Mouse (Mus musculus): ENCODE measurements at regions not wholly inside any gene's neighbourhood (a gene's known extent, or its start where the extent isn't known, plus 50 kb on each side); places are given as distances from the start of the nearest gene placed in this dataset.

DNA sequence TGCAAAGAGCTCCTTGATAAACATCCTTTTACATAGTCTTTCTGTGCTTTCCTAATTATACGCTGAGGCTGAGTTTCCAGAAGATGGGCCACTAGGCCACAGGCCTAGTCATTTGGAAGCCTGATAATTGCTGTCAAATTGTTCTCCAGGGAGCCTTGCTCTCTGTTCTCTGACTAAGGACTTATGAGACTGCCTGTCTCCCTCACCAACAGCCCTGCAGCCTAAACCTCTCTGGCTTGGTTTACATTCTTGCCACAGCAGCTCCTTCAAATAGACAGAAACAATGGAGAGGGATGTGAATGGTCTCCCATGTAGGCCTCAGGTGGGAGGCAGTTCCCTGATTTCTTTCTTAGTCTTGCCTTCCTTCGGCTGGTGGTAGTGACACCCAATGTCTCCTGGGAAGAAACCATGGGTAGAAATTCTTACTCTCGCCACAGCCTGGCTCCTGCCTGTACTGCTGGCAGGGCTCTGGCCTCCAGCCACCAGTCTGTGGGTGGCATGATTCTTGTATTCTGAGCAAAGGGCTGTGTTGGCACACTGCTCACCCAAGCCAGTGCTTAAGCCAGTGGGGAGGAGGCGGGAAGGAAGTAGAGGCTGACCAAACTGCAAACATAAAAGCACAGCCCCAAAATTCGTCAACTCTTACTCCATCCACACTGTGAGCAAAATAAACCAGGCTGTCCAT is 176.2 kb upstream of the Marcks start:
- ATAC-seq (replicated peaks; ENCODE audit: insufficient number of reproducible peaks, low FRiP score, low TSS enrichment), result no peak
- WGBS (ENCODE audit: insufficient replicate concordance), result 72% methylated on average over 5 of the region's 5 CpGs

DNA sequence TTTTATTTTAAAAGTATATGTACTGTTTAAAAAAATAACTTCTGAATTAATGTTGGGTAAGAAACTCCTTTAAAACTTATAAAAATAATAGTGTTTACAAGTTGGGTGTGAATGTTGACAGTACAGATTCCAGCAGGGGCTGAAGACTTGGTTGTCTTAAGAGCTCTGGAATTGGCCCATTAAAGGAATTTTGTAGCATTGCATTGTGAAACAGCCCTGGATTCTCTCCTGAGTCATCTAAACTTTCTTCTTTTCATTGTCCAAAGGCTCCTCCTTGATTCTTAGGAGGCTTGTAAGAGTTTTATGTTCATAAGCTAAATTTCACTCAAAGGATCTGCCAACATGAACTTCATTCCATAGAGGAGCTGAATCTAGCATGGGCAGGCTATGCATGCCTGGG is 174.7 kb upstream of the Marcks start:
- Histone ChIP-seq H3K4me2 (no peak overlapping the region), H3K4me1 (ENCODE audit: control insufficient read depth, insufficient read depth, low read length) (no peaks in the 10 kb centered on the region), H3K4me3 (ENCODE audit: low read depth, low read length) (no peak overlapping the region), H3K36me3 (ENCODE audit: control insufficient read depth, insufficient read depth, low read length) (no peaks in the 10 kb centered on the region), H3K9ac (ENCODE audit: low read depth, low read length) (no peak overlapping the region), H3K27me3 (ENCODE audit: control insufficient read depth, insufficient read depth, low read length) (no peaks in the 10 kb centered on the region), H3K9me3 (replicated peaks; ENCODE audit: control insufficient read depth, low read length) (no peaks in the 10 kb centered on the region), H3K27ac (ENCODE audit: low read depth, low read length) (no peak overlapping the region)
- no peak for ATAC-seq (replicated peaks; ENCODE audit: insufficient number of reproducible peaks, low FRiP score, low TSS enrichment)

More for the DNA sequence above, 176.2 kb upstream of the Marcks start:
- H3K27ac ChIP-seq (ENCODE audit: low read depth, low read length), result no peak overlapping the region
- no peaks in the 10 kb centered on the region for H3K36me3 ChIP-seq (ENCODE audit: control insufficient read depth, insufficient read depth, low read length)
- H3K4me1 ChIP-seq (ENCODE audit: control insufficient read depth, insufficient read depth, low read length), result no peaks in the 10 kb centered on the region
- no peak overlapping the region for H3K9ac ChIP-seq (ENCODE audit: low read depth, low read length)
- H3K4me3 ChIP-seq (ENCODE audit: low read depth, low read length), result no peak overlapping the region
- H3K27me3 ChIP-seq (ENCODE audit: control insufficient read depth, insufficient read depth, low read length), result no peaks in the 10 kb centered on the region
- no peaks in the 10 kb centered on the region for H3K9me3 ChIP-seq (replicated peaks; ENCODE audit: control insufficient read depth, low read length)
- no peak overlapping the region for H3K4me2 ChIP-seq

DNA sequence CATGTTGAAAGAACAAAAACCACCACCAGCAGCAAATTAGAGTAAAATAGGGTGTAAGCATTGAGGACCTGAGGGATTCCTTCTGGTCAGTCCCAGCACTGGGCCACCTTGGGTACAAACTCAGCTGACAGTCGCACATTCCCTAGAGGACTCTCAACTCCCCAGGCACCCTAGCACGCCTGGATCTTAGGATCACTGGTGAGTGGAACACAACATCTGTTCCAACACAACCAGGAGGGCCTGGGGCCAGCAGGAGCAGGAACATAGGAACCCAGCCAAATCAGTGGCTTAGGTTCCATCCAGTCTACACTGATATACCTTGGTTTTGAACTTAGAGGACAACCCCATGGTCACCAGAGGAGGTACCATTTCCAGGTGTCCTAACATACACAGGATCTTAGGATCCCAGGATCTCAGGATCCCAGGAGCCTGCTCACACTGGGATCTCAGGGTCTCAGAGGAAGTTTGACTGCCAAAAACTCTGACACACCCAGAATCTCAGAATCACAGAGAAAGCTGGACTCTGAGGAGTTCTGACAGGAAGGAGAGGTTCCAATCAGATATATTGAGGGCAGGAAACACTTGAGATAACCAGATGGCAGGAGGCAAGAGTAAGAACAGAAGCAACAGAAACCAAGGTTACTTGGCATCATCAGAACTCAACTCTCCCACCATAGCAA is 171.7 kb upstream of the Marcks start:
- Histone ChIP-seq H3K4me2 (no peak overlapping the region), H3K9ac (ENCODE audit: low read depth, low read length) (no peak overlapping the region), H3K27me3 (ENCODE audit: control insufficient read depth, insufficient read depth, low read length) (no peaks in the 10 kb centered on the region), H3K9me3 (replicated peaks; ENCODE audit: control insufficient read depth, low read length) (no peaks in the 10 kb centered on the region), H3K4me1 (ENCODE audit: control insufficient read depth, insufficient read depth, low read length) (no peaks in the 10 kb centered on the region), H3K36me3 (ENCODE audit: control insufficient read depth, insufficient read depth, low read length) (no peaks in the 10 kb centered on the region), H3K27ac (ENCODE audit: low read depth, low read length) (no peak overlapping the region), H3K4me3 (ENCODE audit: low read depth, low read length) (no peak overlapping the region)
- 77% methylated on average over 2 of the region's 2 CpGs for WGBS (ENCODE audit: insufficient replicate concordance)
- no peak for ATAC-seq (replicated peaks; ENCODE audit: insufficient number of reproducible peaks, low FRiP score, low TSS enrichment)

DNA sequence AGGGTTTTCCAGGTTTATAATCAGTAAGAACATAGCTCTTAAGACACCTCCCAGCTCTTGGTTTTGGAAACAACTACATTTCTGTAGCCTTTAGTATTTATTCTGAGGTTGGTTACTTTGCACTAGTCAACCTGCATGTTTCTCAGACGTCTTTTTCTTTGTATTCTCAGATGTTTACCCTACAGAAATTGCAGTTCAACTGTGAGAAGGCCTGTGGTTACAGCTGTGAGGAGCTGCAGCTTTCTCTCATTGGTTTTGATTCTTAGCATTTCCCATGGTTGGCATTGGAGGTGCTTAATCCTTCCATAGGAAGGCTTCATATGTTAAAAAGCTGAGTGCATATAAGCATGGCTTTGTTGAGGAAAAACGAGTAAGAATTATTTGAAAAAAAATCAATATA is 165.9 kb upstream of the Marcks start:
- ATAC-seq (replicated peaks; ENCODE audit: insufficient number of reproducible peaks, low FRiP score, low TSS enrichment), result no peak
- H3K9ac ChIP-seq (ENCODE audit: low read depth, low read length), result no peak overlapping the region
- no peaks in the 10 kb centered on the region for H3K36me3 ChIP-seq (ENCODE audit: control insufficient read depth, insufficient read depth, low read length)
- no peaks in the 10 kb centered on the region for H3K4me1 ChIP-seq (ENCODE audit: control insufficient read depth, insufficient read depth, low read length)
- WGBS (ENCODE audit: insufficient replicate concordance), result 41% methylated on average over 2 of the region's 2 CpGs
- H3K27me3 ChIP-seq (ENCODE audit: control insufficient read depth, insufficient read depth, low read length), result no peaks in the 10 kb centered on the region
- H3K4me3 ChIP-seq (ENCODE audit: low read depth, low read length), result no peak overlapping the region
- H3K4me2 ChIP-seq, result no peak overlapping the region
- no peak overlapping the region for H3K27ac ChIP-seq (ENCODE audit: low read depth, low read length)
- no peaks in the 10 kb centered on the region for H3K9me3 ChIP-seq (replicated peaks; ENCODE audit: control insufficient read depth, low read length)

DNA sequence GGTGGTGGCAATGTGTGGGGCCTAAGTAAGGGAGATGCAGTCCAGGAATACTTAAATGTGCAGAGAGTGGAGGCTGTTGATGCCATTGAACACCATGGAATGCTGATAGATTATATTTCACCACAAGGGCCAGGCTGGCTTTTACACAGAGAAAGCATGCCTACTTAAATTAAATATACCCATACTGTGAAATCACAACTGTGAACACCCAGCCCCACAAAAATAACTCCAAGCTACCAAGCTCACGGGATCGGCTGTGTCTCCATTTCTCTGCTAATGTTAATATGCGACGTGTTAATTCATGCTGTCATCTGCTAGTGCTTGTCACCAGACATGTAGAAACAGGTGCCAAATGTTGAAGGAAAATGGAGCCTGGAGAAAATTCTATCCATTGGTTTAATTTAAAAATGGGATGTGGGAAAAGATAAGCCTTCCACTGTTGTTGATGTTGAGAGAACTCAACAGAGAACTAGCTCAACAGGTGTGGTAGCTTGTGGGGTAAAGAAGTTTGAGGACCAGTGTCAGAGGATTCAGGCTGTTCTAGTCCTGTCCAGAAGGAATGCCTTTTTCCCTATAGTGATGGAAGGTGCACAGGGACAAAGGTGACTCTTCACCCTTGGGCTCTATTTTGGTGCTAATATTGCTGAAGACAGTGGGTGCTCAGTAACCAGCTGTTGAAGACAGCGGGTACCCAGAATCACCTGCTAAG is 161.6 kb upstream of the Marcks start:
- Histone ChIP-seq H3K4me3 (ENCODE audit: low read depth, low read length) (no peak overlapping the region), H3K27me3 (ENCODE audit: control insufficient read depth, insufficient read depth, low read length) (no peaks in the 10 kb centered on the region), H3K9ac (ENCODE audit: low read depth, low read length) (no peak overlapping the region), H3K4me1 (ENCODE audit: control insufficient read depth, insufficient read depth, low read length) (no peaks in the 10 kb centered on the region), H3K27ac (ENCODE audit: low read depth, low read length) (no peak overlapping the region), H3K36me3 (ENCODE audit: control insufficient read depth, insufficient read depth, low read length) (no peaks in the 10 kb centered on the region), H3K4me2 (no peak overlapping the region), H3K9me3 (replicated peaks; ENCODE audit: control insufficient read depth, low read length) (no peaks in the 10 kb centered on the region)
- WGBS (ENCODE audit: insufficient replicate concordance), result 88% methylated on average over 5 of the region's 5 CpGs
- ATAC-seq (replicated peaks; ENCODE audit: insufficient number of reproducible peaks, low FRiP score, low TSS enrichment), result no peak

DNA sequence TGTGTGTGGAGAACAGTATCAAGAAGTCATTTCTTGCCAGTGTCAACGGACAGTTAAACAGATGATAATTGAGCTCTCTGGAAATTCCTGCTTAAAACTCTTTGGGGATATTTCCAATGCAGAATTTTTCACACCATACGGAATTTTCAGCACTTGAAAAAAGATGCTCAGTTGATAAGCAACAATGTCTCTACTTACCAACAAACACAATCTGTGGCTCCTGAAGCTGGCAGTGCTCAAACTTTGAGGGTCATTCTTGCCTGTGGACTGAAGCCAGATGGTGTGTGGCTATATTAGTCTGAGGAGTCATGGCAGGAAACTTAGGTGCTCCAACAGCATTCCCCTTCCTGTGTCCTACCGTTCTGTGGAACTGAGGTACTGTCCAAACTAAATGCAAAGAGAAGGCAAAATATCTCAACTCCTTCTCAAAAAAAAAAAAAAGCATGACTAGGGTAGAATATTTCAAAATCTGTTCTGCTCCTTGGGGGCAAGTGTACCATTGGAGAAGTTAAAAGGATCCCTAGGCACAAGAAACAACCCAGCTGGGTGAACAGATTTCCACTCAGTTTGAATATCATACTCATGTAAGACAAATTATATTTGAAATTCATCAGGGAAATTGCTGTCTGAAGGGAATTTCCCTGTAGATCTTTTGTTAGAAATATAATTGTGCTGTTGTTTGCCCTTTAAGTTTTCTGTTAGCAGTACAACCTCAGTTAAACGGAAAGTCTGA is 160.1 kb upstream of the Marcks start:
- 81% methylated on average over 4 of the region's 4 CpGs for WGBS (ENCODE audit: insufficient replicate concordance)
- no peak for ATAC-seq (replicated peaks; ENCODE audit: insufficient number of reproducible peaks, low FRiP score, low TSS enrichment)

DNA sequence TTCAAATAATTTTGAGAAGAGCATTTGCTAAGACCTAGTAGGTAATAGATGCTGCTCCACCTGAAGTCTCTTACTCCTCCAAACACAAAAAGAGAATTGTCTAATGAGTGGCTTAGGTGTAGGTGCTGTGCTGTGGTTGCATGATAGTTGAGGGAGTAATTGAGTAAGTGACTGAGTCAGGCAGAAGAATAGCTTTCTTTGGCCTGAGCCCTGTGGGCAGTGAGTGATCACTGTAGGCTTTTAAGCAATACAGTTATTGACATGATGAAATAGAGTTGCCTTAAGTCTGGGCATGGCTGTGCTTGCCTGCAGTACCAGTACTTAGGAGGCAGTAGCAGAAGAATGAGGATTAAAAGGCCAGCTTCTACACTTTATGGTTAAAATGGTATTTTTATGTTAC is 155.5 kb upstream of the Marcks start:
- H3K4me2 ChIP-seq, result no peak overlapping the region
- no peak for ATAC-seq (replicated peaks; ENCODE audit: insufficient number of reproducible peaks, low FRiP score, low TSS enrichment)
- no peaks in the 10 kb centered on the region for H3K4me1 ChIP-seq (ENCODE audit: control insufficient read depth, insufficient read depth, low read length)

More for the DNA sequence above, 160.1 kb upstream of the Marcks start:
- Histone ChIP-seq H3K27ac (ENCODE audit: low read depth, low read length) (no peak overlapping the region), H3K4me2 (no peak overlapping the region), H3K4me1 (ENCODE audit: control insufficient read depth, insufficient read depth, low read length) (no peaks in the 10 kb centered on the region), H3K9ac (ENCODE audit: low read depth, low read length) (no peak overlapping the region), H3K27me3 (ENCODE audit: control insufficient read depth, insufficient read depth, low read length) (no peaks in the 10 kb centered on the region), H3K4me3 (ENCODE audit: low read depth, low read length) (no peak overlapping the region), H3K9me3 (replicated peaks; ENCODE audit: control insufficient read depth, low read length) (no peaks in the 10 kb centered on the region), H3K36me3 (ENCODE audit: control insufficient read depth, insufficient read depth, low read length) (no peaks in the 10 kb centered on the region)

DNA sequence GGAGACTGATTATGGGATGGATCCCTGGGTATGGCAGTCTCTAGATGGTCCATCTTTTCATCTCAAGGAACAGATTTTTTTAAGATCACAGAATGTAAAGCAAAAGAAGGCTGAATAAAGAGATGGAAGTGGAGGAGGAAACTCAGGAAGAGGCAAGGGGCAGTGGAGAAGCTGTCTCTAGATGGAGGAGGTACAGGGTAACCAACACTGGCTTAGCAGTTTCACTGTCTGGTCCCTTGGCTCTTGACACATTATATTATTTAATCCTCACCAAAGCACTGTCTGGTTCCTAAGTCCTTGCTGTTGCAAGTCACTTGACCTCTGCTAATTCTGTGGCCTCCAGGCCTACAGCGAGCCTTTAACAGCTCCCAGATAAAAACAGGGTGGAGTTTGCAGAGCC is 154.6 kb upstream of the Marcks start:
- WGBS (ENCODE audit: insufficient replicate concordance), result 23% methylated on average over 1 of the region's 1 CpGs
- H3K4me3 ChIP-seq (ENCODE audit: low read depth, low read length), result no peak overlapping the region

More for the DNA sequence above, 155.5 kb upstream of the Marcks start:
- Histone ChIP-seq H3K36me3 (ENCODE audit: control insufficient read depth, insufficient read depth, low read length) (no peaks in the 10 kb centered on the region), H3K9ac (ENCODE audit: low read depth, low read length) (no peak overlapping the region), H3K9me3 (replicated peaks; ENCODE audit: control insufficient read depth, low read length) (no peaks in the 10 kb centered on the region), H3K27ac (ENCODE audit: low read depth, low read length) (no peak overlapping the region), H3K27me3 (ENCODE audit: control insufficient read depth, insufficient read depth, low read length) (no peaks in the 10 kb centered on the region), H3K4me3 (ENCODE audit: low read depth, low read length) (no peak overlapping the region)

More for the DNA sequence above, 154.6 kb upstream of the Marcks start:
- Histone ChIP-seq H3K9ac (ENCODE audit: low read depth, low read length) (no peak overlapping the region), H3K36me3 (ENCODE audit: control insufficient read depth, insufficient read depth, low read length) (no peaks in the 10 kb centered on the region), H3K9me3 (replicated peaks; ENCODE audit: control insufficient read depth, low read length) (no peaks in the 10 kb centered on the region), H3K4me1 (ENCODE audit: control insufficient read depth, insufficient read depth, low read length) (no peaks in the 10 kb centered on the region), H3K27me3 (ENCODE audit: control insufficient read depth, insufficient read depth, low read length) (no peaks in the 10 kb centered on the region), H3K27ac (ENCODE audit: low read depth, low read length) (no peak overlapping the region), H3K4me2 (no peak overlapping the region)
- no peak for ATAC-seq (replicated peaks; ENCODE audit: insufficient number of reproducible peaks, low FRiP score, low TSS enrichment)

Data from heart, embryonic 11.5 days (tissue).